Mouse (Mus musculus) liver, adult 2 months (tissue): Measurements from ENCODE around the gene C1qtnf5. TPM values are rescaled to one million over a fixed set of nuclear protein-coding genes. Genes with fewer than 3 reads are reported as not detected.

Experiments used
- DNase-seq: peaks from one replicate; pipeline ENCODE4 v3.0.0-alpha.2; 2011; ENCODE audit warnings: low read depth, low spot score; ENCODE audit errors: extremely low read depth
- H3K27ac ChIP-seq: fragments of 200-500 bp; replicated peaks from 2 replicates; pipeline ENCODE4 v1.5.1; 2012; ENCODE audit warnings: low read depth, mild to moderate bottlenecking, control low read depth, inconsistent platforms, low read length; ENCODE audit not compliant: insufficient read depth
- H3K27me3 ChIP-seq: fragments of 200-500 bp; 2 replicates; pipeline ENCODE4 v1.6.1; 2012; ENCODE audit warnings: mild to moderate bottlenecking, moderate library complexity, low read length, inconsistent platforms; ENCODE audit not compliant: control insufficient read depth, insufficient read depth
- H3K36me3 ChIP-seq: fragments of 200-500 bp; 2 replicates; pipeline ENCODE4 v1.6.1; 2012; ENCODE audit warnings: low read length, inconsistent platforms; ENCODE audit not compliant: control insufficient read depth, insufficient read depth
- H3K4me1 ChIP-seq: fragments of 200-500 bp; 2 replicates; pipeline ENCODE4 v1.6.1; 2011; ENCODE audit warnings: low read length; ENCODE audit not compliant: control insufficient read depth, insufficient read depth
- H3K4me3 ChIP-seq: fragments of 200-500 bp; 2 replicates; pipeline ENCODE4 v1.5.1; 2011; ENCODE audit warnings: low read depth, mild to moderate bottlenecking, control low read depth, low read length, moderate library complexity; ENCODE audit not compliant: insufficient read depth
- H3K79me2 ChIP-seq: fragments of 200-500 bp; 2 replicates; pipeline ENCODE4 v1.6.1; 2012; ENCODE audit warnings: inconsistent platforms, mild to moderate bottlenecking, low read length, moderate library complexity; ENCODE audit not compliant: control insufficient read depth, insufficient read depth
- H3K9ac ChIP-seq: fragments of 200-500 bp; 2 replicates; pipeline ENCODE4 v1.6.1; 2012; ENCODE audit warnings: low read depth, mild to moderate bottlenecking, control low read depth, inconsistent platforms, low read length
- CTCF ChIP-seq: fragments of 200-500 bp; IDR thresholded peaks from 2 replicates; pipeline ENCODE4 v1.5.1; 2011; ENCODE audit warnings: low read depth, low read length, control low read depth
- POLR2A ChIP-seq: fragments of 200-500 bp; IDR thresholded peaks from 2 replicates; pipeline ENCODE4 v1.6.1; 2011; ENCODE audit warnings: low read length, control low read depth; ENCODE audit not compliant: insufficient read depth; ENCODE audit errors: extremely low read depth
- WGBS: fragments of 180-500 bp; shearing (Covaris S2); methylation state at CpG from one replicate; pipeline ENCODE4 v1.1.7; 2018; 5-methylcytosine and 5-hydroxymethylcytosine counted together
- polyA plus RNA-seq: library from polyadenylated mRNA; depleted of rRNA; stranded (reverse); fragments of >200 nt; gene quantifications from 2 replicates; pipeline ENCODE4 v1.2.3, GENCODE M21; 2012
- total RNA-seq: library from RNA; depleted of rRNA; stranded (reverse); fragments of >200 nt; gene quantifications from 2 replicates; pipeline ENCODE4 v1.2.3, GENCODE M21; 2014

Gene C1qtnf5
- total and polyA plus RNA-seq, 2 experiments = 3.0 to 5.7 TPM

DNA sequence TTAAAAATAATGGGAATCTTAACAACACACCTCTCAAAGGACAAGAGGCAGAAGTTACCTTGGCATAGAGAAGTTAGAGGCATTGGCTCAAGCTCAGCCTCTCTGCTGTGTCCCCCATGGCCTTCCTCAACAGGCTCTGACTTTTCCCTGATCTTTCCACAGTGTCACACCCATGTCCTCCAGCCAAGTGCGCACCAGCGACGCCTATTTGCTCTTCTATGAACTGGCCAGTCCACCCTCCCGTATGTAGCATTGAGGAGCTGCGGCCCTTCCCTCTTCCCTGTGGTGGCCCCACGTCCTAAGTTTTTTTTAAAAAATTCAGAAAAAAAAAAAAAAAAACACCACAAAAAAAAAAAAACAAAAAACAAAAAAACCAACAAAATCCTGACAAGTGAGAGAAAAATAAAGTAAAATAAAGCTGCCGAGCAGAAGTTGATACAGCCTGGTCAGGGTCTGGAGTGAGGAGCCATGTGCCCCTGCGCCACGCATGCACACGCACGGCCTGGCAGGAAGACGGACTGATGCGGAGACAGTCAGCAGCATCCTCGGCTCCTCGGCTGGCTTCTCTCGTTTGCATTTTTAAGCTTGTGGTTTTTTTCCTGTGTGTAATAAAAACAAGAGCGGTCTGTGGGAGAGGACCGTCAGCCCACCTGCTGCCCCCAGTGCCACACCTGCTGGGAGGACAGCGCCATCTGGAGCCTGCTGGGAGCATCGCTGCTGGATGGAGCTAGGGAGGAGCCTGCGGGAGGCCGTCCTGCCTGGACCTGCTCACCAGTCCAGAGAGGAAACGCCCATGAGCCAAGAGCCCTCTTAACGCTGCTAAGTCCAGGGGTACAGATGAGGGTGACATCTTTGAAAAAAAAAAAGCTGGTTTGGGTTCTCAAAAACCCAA is 13.2 kb upstream of the C1qtnf5 start:
- H3K4me1 ChIP-seq = no peaks in the 10 kb centered on the region
- no peak overlapping the region for H3K9ac ChIP-seq
- H3K79me2 ChIP-seq = no peaks in the 10 kb centered on the region
- H3K36me3 ChIP-seq = peaks cover 32% of the 10 kb centered on the region
- WGBS = 68% methylated on average over 24 of the region's 24 CpGs
- no peaks in the 10 kb centered on the region for H3K27me3 ChIP-seq
- no peak overlapping the region for H3K4me3 ChIP-seq
- TF ChIP-seq POLR2A (no peak), CTCF (peak; percentile 92)
- no peak overlapping the region for H3K27ac ChIP-seq
- DNase-seq = peak; percentile 35

GRCm38 (mm10) chr9:44094737-44095136 is 12.3 kb upstream of the C1qtnf5 start:
- TF ChIP-seq POLR2A (no peak), CTCF (no peak)
- no peak for DNase-seq
- 86% methylated on average over 3 of the region's 3 CpGs for WGBS

DNA sequence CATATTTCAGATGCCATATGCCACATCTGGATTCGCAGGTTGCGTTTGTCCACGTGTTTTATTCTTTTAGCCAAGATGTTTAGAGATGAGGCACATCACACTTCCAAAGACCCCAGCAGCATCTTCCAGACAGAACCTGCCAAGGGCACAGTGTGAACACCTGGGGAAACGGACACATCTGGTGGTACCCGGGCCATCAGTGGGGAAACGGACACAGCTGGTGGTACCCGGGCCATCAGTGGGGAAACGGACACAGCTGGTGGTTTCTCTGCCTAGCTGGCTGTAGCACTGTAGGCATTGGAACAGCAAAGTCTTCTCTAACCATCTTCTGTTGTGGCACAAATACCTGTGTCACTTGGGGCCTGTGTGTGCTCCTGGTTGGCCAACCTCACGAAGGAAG is 11.3 kb upstream of the C1qtnf5 start:
- Histone ChIP-seq H3K79me2 (no peaks in the 10 kb centered on the region), H3K36me3 (peaks cover 26% of the 10 kb centered on the region), H3K4me1 (no peaks in the 10 kb centered on the region), H3K4me3 (no peak overlapping the region), H3K9ac (no peak overlapping the region), H3K27me3 (no peaks in the 10 kb centered on the region), H3K27ac (no peak overlapping the region)
- no peak for DNase-seq
- TF ChIP-seq CTCF (no peak), POLR2A (no peak)
- 93% methylated on average over 9 of the region's 9 CpGs for WGBS

More at GRCm38 (mm10) chr9:44094737-44095136, 12.3 kb upstream of the C1qtnf5 start:
- no peaks in the 10 kb centered on the region for H3K4me1 ChIP-seq
- H3K36me3 ChIP-seq = peaks cover 31% of the 10 kb centered on the region
- H3K9ac ChIP-seq = no peak overlapping the region
- no peaks in the 10 kb centered on the region for H3K79me2 ChIP-seq
- no peaks in the 10 kb centered on the region for H3K27me3 ChIP-seq
- H3K4me3 ChIP-seq = no peak overlapping the region
- H3K27ac ChIP-seq = no peak overlapping the region

GRCm38 (mm10) chr9:44096536-44096935 is 10.5 kb upstream of the C1qtnf5 start:
- Histone ChIP-seq H3K79me2 (no peaks in the 10 kb centered on the region), H3K27ac (no peak overlapping the region), H3K4me1 (no peaks in the 10 kb centered on the region), H3K4me3 (no peak overlapping the region), H3K36me3 (peaks cover 20% of the 10 kb centered on the region), H3K27me3 (no peaks in the 10 kb centered on the region), H3K9ac (no peak overlapping the region)
- DNase-seq = no peak
- WGBS = 65% methylated on average over 9 of the region's 9 CpGs
- TF ChIP-seq POLR2A = no peak
- no peak for TF ChIP-seq CTCF

DNA sequence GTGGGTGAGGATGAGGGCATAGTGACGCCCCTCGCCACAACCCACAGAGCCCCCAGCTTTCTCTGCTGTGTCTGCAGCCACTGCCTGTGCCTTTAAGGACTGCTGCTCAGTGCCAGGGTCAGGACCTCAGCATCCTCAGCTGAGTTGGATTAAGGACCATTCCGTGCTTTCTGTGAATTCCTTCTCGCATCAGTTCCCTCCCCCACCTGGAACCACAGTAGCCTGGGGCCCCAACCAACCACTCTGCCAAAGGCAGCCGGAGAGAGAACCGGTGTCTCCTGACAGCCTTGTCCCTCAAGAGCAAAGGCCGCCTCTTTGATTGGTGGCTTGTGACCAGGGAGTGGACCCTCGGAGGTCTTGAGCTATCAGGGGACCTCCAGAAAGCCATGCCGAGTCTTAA is 5.6 kb upstream of the C1qtnf5 start, which contains the start of gene Mfrp:
TSS of gene Mfrp (plus strand) at position 240 of the 400 bp plus-strand sequence.
- Histone ChIP-seq H3K4me3 (no peak within 1 kb of the TSS), H3K79me2 (no peaks in the 10 kb centered on the region), H3K27me3 (no peaks in the 10 kb centered on the region), H3K36me3 (no peaks in the 10 kb centered on the region), H3K27ac (no peak within 1 kb of the TSS), H3K4me1 (no peaks in the 10 kb centered on the region), H3K9ac (no peak within 1 kb of the TSS)
- no peak for DNase-seq
- WGBS = 93% methylated on average over 9 of the region's 9 CpGs
- TF ChIP-seq CTCF = no peak
- TF ChIP-seq POLR2A = no peak

DNA sequence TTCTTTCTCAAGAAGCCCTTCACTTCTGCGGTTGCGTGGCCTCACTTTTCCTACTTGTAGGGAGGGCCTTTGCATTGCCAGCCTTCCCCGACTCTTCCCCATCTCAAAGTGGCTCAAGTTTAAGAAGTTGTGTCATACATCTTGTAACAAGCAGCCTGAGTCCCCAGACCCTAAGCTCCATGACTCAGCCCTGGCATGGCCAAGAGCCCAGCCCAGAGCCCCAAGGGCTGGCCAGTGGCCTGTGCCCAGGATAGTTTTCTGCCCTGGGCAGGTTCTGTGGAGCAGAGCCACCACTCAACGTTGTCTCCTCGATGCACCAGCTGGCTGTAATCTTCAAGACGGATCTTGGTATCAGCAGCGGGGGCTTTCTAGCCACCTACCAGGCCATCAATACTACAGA is 2.2 kb upstream of the C1qtnf5 start:
- Histone ChIP-seq H3K36me3 (no peaks in the 10 kb centered on the region), H3K9ac (no peak overlapping the region), H3K79me2 (peaks cover 5% of the 10 kb centered on the region; the same call in 1 of the 2 replicates), H3K27ac (no peak overlapping the region), H3K4me1 (no peaks in the 10 kb centered on the region), H3K4me3 (no peak overlapping the region), H3K27me3 (no peaks in the 10 kb centered on the region)
- WGBS = 96% methylated on average over 7 of the region's 7 CpGs
- DNase-seq = no peak
- TF ChIP-seq POLR2A (no peak), CTCF (no peak)
